Mouse (Mus musculus): ENCODE measurements around the gene Spata2.

Gene Spata2

GRCm38 (mm10) chr2:167510485-167510884, 17.8 kb upstream of the Spata2 start:
- DNase-seq (ENCODE audit: low spot score in 2 of 2): peak in 1 of 2 experiments; percentile 34

GRCm38 (mm10) chr2:167508569-167508968, 15.9 kb upstream of the Spata2 start:
- no peak for DNase-seq (ENCODE audit: low spot score in 2 of 2)

- DNase-seq (ENCODE audit: low spot score in 2 of 2): no peak
These were observed 15.2 kb upstream of the Spata2 start for GRCm38 (mm10) chr2:167507719-167508385.

- DNase-seq (ENCODE audit: low spot score in 2 of 2): no peak
These were observed 14.0 kb upstream of the Spata2 start for GRCm38 (mm10) chr2:167506546-167507260.

- no peak for DNase-seq (ENCODE audit: low spot score in 2 of 2)
These were observed 12.4 kb upstream of the Spata2 start for GRCm38 (mm10) chr2:167505127-167505526.

GRCm38 (mm10) chr2:167503896-167504349, 11.2 kb upstream of the Spata2 start:
- DNase-seq (ENCODE audit: low spot score in 2 of 2): no peak

GRCm38 (mm10) chr2:167503253-167503895, 10.7 kb upstream of the Spata2 start:
- peak in 1 of 2 experiments; percentile 85 for DNase-seq (ENCODE audit: low spot score in 2 of 2)

- DNase-seq (ENCODE audit: low spot score in 2 of 2): no peak
These were observed 10.0 kb upstream of the Spata2 start for GRCm38 (mm10) chr2:167502554-167503252.

- DNase-seq (ENCODE audit: low spot score in 2 of 2): no peak
These were observed 4.6 kb upstream of the Spata2 start for GRCm38 (mm10) chr2:167497272-167497671.

GRCm38 (mm10) chr2:167496437-167496836, 3.8 kb upstream of the Spata2 start:
- DNase-seq (ENCODE audit: low spot score in 2 of 2): peak in 1 of 2 experiments; percentile 70

GRCm38 (mm10) chr2:167491757-167492708, 654 bp downstream of the Spata2 start, which contains the start of gene Rnf114:
Gene Rnf114 (plus strand): TSS chr2:167492645.
- peak in 1 of 2 experiments; percentile 50 for DNase-seq (ENCODE audit: low spot score in 2 of 2)

- DNase-seq (ENCODE audit: low spot score in 2 of 2): peak; percentile 67 to 84
These were observed 1.7 kb downstream of the Spata2 start for GRCm38 (mm10) chr2:167490813-167491525.

- no peak for DNase-seq (ENCODE audit: low spot score in 2 of 2)
These were observed 4.7 kb downstream of the Spata2 start for GRCm38 (mm10) chr2:167487994-167488393.

- no peak for DNase-seq (ENCODE audit: low spot score in 2 of 2)
These were observed 5.1 kb downstream of the Spata2 start for GRCm38 (mm10) chr2:167487551-167487950.

- DNase-seq (ENCODE audit: low spot score in 2 of 2): peak in 1 of 2 experiments; percentile 59
These were observed 6.1 kb downstream of the Spata2 start for GRCm38 (mm10) chr2:167486573-167486972.

- no peak for DNase-seq (ENCODE audit: low spot score in 2 of 2)
These were observed 6.9 kb downstream of the Spata2 start for GRCm38 (mm10) chr2:167485501-167486377.

- DNase-seq (ENCODE audit: low spot score in 2 of 2): no peak
These were observed 7.8 kb downstream of the Spata2 start for GRCm38 (mm10) chr2:167484932-167485331.

- DNase-seq (ENCODE audit: low spot score in 2 of 2): no peak
These were observed 8.8 kb downstream of the Spata2 start for GRCm38 (mm10) chr2:167483827-167484410.

Measured in left cerebral cortex, adult 9 months (tissue).